Mouse (Mus musculus): ENCODE results near the gene Gnb1. TPM values are rescaled to one million over a fixed set of nuclear protein-coding genes. Genes with fewer than 3 reads are reported as not detected.

The Gnb1 gene
- total RNA-seq, 2 experiments from 2014 or later: 272 to 286 TPM

DNA sequence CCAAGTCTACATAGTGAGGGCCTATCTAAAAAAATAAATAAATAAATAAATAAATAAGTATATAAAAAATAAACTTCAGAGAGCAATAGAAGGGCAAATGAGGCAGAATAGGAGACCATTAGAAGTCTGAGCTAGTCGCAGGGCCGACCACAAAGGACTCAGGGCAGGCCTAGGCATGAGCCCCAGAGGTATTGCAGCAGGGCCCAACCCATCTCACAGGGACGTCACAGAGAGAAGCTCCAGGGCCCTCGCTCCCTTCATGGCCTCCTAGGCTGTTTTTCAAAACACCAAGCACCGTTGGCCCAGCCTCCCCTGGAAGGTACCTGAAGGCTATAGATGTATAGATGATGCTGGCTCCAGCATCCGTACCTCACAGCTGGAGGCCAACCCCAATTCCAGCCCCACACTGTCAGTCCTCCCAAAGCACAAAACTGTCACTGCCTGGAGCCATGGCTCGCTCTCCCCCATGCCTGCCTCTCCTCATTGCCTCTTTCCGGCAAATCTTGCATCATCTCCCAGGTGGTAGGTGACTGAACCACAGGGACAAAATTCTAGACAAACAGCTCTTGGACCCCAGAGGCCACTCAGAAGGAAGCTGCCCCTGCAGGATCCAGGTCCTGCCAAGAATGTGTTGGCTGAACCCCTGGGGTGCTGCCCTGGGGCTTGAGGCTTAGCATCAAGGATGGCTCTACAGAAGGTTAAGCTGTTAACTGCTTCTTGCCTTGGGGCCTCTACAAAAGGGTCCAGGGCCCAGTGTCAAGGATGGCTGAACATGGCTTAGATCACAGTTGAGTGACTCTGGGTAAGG lies 8.2 kb upstream of the Gnb1 start:
- DNase-seq (ENCODE audit: low spot score in 2 of 2): no peak

DNA sequence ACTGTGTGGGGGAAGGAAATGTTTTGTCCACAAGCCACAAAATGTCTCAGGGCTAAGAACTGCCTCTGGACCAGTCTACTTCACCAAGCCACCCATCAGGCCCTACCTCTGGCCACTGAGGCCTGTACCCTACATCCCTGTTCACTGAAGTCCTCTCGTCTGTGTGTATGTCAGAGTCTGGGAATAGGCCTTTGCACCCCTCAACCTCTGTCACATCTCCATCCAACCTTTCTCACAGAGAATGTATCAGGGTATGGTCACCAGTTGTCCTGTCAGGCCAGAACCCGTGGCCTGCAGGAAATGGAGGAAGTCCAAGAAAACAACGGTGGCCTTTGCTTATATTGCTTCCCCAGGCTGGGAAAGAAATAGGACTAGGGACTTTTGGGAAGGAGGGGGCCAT lies 5.6 kb upstream of the Gnb1 start:
- no peak for DNase-seq (ENCODE audit: low spot score in 2 of 2)

DNA sequence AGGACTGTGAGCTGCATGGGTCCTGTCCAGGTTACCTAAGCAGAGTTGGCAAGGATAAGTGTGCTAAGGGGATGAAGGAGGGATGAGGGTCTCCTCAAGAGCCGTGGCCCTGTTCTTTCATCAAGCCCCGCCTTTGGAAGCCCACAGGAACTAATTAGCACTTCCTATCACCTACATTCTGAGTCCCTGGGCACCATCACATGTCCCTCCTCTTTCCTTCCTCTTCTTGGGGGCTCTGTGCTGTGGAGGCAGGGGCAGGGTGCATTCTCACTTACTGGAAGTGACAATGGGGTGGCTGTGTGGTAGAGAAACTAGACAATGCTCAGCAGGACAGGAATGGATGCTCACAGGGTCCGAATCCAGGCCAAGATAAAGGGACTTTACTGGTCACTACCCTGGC lies 3.4 kb upstream of the Gnb1 start:
- DNase-seq (ENCODE audit: low spot score in 2 of 2): no peak

DNA sequence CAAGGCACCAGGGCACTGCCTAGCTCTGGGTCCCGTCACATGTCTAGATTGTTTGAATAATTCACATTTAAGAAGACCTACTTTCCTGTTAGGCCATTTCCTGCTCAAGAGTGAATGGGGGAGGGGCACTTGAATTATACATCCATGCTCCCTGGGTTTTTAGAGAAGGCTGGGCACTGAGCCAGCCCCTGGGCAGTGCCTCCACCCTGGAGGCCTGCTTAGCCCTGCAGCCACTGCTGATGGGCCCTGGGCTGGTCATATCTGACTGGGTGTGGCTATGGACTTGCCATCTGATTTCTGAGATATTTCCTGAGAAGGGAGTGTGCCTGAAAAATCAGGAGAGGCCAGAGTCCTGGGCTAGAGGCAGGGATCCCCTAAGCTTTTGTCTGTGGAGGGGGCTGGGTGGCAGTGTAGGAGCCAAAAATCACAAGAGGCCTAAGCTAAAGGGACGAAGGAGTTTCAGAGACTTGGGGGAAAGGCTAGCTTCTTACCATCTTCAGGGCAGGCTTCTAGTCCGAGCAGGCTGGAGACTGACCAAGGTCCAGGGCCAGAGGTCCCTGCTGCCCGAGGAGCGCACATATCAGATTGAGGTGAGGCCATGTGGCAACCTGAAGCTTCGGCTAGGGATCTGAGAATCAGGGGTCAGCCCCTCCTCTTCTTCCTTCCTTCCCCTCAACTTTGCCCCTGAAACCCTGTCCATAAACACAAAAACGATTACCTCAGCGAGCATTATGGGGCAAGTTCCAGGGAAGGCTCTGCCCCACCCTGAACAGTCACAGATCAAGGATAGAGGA lies 2.7 kb upstream of the Gnb1 start:
- DNase-seq (ENCODE audit: low spot score in 2 of 2): peak in 1 of 2 experiments; percentile 41

DNA sequence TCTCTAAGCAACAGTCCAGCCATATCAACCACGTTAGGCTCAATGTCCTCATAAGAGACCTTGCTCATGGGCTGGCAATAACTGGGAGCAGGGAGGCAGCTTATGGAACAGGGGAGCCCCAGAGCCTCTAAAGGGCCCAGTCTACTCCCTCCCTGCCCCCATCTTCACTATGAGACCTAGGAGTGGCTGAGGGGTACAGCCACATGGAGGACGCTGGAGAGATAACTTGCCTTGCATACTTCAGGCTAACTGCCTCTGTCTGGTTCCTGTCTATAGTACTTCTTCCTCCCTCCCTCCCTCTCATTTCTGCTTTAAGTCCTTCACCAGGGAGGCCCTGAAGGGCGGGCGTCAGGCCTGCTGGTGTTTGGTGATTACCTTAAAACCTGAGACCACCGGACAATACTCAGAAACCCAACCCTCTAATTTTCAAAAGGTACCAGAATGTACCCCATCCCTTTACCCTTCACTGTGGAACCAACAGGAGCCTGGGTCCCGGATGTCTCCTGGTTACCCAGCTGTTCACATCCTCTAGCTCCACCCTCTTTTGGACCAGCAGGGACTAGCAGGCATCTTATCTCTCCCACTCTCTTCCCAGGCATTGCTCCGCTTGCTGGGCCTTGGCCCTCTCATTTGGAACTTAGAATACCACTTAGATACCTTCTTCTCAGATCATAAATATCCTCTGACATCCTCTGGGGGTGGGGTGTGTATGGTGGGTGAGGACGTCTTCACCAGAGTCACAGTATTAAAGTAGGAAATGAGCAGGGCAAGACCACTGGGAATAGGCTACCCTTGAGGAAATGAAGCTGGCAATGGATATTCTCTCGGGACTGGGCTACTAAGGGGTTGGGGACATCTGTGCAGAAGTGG lies 1.8 kb upstream of the Gnb1 start:
- DNase-seq (ENCODE audit: low spot score in 2 of 2): no peak

DNA sequence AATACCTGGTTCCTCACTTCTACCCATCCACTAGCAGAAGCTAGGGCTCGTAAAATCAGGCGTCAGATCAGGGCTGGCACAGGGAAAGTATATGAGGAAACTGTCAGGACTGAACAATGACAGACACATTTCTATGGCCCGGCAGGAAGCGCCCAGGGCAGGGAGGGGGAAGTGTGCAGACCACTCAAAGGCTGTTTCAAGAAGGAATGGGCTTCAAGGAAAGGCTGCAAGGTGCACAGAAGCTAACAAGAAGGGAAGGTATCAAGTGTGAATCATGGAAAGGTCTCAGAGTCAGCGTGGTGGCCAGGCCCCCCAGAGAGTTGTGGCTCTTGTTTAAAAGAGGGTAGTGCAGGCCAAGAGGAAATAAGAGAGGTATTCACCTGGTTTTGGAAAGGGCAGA lies 705 bp upstream of the Gnb1 start:
- no peak for DNase-seq (ENCODE audit: low spot score in 2 of 2)

DNA sequence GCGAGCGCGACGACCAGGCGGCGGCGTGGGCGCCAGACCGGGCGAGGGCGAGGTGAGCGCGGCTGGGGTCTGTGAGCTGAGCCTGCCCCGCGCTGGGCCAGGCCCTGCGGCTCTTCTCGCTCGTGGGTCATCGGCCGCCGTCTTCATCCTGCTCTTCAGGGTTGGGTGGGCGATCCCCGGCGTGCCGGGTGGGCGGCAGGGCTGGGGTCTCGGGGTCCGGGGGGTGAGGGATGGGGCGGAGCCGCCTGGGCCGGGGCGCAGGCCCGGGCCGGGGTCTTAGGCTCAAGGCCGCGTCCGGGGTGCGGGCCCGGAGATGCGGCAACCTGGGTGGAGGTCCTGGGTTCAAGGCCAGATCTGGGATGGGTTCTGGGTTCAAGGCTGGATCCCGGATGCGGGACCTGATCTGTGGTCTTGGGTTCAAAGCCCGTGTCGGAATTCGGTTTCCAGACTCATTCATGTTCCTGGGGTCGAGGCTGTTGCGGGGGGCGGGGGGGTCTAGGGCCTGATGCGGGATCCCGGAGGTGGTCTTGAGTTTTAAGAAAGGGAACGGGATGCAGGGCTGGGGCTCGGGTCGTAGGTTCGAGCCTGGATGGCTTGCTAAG lies 469 bp downstream of the Gnb1 start:
- DNase-seq (ENCODE audit: low spot score in 2 of 2): no peak

DNA sequence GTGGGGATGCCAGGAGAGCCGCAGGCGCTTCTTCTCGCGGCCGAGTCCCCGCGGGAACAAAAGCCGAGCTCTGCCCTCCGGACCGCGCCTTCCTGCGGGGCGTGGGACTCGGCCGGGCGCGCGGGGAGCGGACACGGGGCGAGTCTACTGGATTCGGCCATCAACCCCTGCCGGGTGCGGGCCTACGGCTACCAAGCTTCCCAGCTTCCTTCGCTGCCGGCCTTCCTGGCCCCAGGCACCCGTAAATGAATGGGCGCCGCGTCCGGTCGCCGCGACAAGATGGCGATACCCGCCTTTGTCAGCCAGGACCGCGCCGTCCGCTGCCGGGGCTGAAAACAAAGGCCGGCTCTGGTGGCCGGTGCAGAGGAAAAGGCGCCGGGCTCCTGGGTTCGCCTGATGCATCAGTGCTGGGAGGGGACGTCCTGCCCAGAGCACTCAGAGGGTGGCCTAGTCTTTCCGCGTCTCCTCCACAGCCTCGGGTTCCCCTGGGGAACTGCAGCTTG lies 1.0 kb downstream of the Gnb1 start:
- DNase-seq (ENCODE audit: low spot score in 2 of 2): peak in 1 of 2 experiments; percentile 62

DNA sequence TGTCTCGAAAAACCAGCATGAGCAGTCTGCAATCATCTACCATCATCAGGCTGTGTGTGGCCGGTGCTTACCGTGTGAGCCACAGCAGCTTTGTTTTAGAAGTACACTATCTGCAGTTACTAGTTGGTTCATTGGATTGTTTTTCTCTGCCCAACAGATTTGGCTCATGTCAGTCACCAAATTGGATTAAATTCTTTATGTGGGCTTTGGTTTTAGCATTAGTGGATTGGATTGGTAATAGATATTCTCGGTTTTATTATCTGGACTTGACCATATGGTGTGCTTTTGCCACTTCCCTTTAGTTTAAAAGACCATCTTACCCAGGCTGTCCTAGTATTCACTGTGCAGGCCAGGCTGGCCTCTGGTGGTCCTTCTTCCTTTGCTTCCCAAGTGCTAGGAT lies 3.7 kb downstream of the Gnb1 start:
- no peak for DNase-seq (ENCODE audit: low spot score in 2 of 2)

DNA sequence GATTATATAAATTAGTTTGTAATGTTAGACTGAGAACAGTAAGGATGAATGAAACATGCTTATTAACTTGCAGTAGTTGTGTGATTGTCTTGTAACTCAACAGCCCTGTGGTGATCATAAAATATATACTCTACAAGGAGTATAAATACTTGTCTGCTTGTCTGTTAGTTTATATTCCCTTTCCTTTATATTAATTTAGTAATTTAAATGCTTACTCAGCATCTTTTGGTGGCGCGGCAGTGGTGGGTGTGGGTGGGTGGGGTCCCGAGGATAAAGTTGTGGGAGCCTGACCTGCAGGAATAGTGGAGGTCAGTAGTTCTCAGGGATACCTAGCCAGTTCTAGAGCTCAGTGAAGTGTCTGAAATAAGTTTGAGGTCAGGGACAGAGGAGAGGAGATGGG lies 6.8 kb downstream of the Gnb1 start:
- DNase-seq (ENCODE audit: low spot score in 2 of 2): no peak

DNA sequence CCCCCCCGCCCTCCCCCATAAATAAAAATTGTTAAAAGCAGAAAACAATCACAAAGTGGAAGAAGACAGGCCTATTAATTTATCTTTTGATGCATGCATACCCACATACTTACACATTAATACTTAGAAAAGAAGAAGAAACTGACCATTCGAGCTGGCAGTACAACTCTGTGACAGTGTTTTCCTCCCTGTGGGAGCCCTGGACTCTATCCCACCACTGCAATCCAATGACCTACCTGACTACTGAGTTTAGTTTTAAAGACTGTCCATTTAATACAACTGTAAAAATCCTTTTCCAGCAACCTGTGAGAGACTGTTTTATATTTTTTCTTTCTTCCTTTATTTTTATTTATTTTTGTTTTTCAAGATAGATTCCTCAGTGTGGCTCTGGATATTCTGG lies 10.0 kb downstream of the Gnb1 start:
- DNase-seq (ENCODE audit: low spot score in 2 of 2): no peak

DNA sequence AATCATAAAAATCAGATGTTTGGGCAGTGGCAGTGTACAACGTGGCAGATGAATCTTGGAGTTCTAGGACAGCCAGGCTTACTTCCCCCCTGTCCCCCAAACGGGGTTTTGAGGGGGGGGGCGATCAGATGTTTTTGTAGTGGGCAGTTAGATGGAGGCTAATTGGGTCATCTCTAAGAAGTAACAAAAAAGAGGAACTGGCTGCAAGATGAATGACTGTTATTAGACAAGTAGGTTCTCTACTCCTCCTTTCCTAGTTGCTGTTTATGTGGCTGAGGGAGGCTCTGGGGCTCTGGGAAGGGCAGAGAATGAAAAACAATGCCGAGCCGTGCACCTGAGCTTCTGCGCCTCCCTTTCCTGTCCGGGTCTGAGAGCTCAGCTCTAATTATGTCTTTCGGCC lies 13.9 kb downstream of the Gnb1 start:
- DNase-seq (ENCODE audit: low spot score in 2 of 2): no peak

DNA sequence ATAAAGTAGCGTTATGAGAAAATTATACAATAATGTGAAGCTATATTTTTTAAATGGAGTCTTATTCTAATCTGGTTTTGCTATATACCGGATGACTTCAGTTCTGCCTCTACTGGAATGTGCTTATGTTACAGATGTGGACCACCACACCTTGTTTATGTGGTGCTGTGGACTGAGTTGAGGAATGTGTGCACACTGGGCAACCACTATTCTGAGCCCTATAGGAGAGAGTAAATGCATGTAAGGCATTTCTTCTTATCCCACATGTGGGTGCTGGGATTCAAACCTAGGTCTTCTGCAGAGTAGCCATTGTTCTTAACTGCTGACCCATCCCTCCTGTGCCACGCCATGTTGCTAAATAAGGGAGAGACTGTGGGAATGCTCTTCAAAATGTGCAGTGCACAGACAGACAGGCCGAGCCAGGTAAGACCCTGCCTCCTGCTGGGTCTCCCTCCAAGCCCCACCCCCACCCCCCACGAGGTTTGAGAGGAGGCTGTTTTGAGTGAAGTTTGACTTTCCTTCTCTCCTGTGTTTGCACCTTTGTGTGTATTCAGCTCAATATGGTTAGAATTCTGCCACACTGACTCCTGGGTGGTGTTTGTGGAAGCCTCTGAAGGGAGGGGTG lies 14.6 kb downstream of the Gnb1 start:
- no peak for DNase-seq (ENCODE audit: low spot score in 2 of 2)

DNA sequence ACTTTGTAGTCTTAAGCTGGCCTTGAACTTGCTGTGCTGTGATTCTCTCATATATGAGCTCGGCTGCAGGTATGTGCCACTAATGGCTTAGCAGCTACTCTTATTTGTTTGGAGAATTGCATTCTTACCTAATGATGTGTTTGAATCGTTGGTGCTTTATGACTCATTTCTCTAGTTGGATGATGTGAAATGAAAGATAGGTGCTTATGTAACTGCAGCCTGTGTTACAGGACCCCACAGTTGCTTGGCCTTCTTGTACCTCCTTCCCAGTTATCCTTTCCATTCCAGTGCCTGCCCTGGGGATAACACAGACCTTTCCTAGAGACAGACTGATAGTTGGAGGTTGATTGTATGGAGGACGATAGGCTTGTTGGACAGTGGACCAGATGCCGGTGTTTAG lies 17.5 kb downstream of the Gnb1 start:
- no peak for DNase-seq (ENCODE audit: low spot score in 2 of 2)

DNA sequence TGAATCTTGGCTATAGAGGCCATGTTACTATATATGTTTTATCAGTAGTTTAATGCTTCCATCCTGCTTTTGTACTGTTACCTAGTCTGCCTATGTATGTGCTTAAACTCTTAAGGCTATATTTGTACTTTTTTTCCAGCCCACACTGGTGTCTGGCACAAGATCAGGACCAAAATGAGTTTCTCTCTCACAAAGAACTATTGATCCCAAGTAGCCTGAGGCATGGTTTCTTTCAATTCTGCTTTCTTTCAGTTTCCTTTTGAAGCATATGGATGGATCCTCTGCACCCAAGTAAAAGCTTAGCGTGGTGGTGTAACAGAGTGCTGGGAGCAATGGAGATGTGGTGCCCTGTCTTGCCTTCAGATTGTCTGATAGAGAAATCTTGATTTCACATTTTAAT lies 19.8 kb downstream of the Gnb1 start:
- DNase-seq (ENCODE audit: low spot score in 2 of 2): no peak

DNA sequence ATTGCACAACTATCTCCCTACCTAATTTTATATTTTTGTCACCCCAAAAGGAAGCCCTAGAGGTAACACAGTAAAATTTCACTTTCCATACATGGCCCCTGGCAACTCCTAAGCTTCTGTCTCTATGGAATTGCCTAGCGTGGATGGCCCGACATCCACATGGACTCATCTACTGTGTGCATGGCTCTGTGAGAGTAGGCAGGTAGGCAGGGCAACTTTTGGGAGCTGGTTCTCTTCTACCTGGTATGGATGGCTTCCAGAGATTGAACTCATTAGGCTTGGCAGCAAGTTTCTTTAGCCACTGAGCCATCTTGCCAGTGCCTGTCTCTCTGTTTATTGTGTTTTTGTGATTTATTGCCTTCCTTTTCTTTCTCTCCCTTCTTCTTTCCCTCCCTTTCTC lies 23.6 kb downstream of the Gnb1 start:
- no peak for DNase-seq (ENCODE audit: low spot score in 2 of 2)

DNA sequence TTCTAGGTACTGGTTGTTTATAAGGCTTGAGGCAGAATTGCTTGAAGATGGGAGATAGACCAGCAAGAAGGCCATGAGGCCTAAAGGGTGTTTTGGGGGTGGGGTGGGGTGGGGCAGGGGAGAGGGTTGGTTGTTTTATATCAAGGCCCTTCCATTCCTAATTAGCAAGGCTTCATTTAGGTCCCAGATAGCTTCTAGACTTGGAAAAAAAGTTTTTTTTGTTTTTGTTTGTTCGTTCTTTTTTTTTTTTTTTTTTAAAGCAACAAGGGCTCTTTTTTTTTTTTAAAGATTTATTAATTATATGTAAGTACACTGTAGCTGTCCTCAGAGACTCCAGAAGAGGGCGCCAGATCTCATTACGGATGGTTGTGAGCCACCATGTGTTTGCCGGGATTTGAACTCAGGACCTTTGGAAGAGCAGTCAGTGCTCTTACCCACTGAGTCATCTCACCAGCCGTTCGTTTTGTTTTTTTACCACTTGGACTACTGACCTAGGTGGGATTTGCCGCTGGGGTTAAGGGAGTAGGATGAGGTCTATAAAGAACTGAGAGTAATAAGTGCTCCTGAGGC lies 26.9 kb downstream of the Gnb1 start:
- no peak for DNase-seq (ENCODE audit: low spot score in 2 of 2)

DNA sequence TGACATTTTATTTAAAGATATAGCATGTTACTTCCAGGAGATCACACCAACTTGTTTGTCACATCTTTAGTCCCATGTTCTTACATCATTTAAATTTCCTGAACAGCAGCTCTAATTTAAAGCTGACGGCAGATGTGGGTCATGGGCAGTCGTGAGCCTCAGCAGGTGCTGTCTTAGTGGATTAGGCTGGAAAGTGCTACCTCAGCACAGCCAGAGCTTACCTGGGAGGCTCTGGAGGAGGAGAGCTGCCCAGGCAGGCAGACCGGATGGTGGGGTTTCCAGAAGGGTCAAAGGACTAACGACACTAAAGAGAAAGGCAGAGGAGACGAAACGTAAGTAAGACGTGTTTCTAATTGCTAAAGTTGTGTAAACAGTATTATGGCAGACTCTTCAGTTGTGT lies 31.2 kb downstream of the Gnb1 start:
- DNase-seq (ENCODE audit: low spot score in 2 of 2): no peak

DNA sequence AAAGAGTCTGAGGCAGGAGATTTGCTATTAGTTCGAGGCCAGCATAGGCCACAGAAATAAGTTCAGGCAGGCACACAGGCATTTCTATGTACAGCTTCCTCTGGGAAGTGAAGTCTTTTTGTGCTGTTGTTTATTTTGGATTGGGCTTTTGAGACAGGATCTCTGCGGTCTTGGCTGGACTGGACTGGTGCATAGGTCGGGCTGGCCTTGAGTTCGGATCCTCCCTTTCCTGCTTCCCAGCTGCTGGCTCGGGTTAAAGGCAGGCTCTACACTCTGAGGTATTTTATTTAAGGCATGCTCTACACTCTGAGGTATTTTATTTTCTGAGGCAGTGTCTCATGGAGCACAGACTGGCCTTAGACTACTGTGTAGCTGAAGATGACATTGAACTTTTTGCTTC lies 34.6 kb downstream of the Gnb1 start:
- DNase-seq (ENCODE audit: low spot score in 2 of 2): no peak

DNA sequence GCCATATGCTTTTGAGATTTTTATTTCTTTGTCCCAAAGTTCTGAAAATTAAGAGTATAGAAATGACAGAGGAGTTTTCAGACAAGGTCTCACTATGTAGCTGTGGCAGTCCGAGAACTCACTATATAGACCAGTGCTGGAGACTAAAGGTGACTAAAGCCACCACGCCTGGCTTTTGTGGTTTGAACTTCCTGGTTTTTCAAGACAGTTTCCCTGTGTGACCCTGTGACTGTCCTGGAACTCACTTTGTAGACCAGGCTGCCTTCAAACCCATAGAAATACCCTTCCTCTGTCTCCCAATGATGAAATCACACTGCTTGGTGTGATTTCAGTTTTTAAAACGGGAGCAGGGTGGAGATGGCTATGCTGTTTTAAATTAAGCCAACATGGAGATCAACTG lies 38.1 kb downstream of the Gnb1 start:
- DNase-seq (ENCODE audit: low spot score in 2 of 2): no peak

All from gastrocnemius, postnatal 4 days (tissue).